In genomic region chr14:47987392-47988075, GRCm38 (mm10) we compare ENCODE assay signal across 13 mouse cellular contexts.
A peak's percentile ranks its signal among the peaks of the same experiment; 100 is the strongest.
DNase-seq lines count a peak whose midpoint lies in the region; ATAC-seq and TF ChIP-seq lines count a peak whose summit lies in the region.
"Had no signal": no experiment of that assay in that cellular context is flagged by ENCODE, and none has a peak within 500 bp of the region (broad histone marks: within the 10 kb centered on the region; RNA-seq: fewer than 3 reads in every experiment).

No protein-coding gene starts in this region.

- no peak overlapping the region for H3K9ac ChIP-seq in hindbrain, postnatal 0 days (replicated peaks; ENCODE audit: low read length)
- H3K9ac ChIP-seq in hindbrain, embryonic 14.5 days: no peak overlapping the region
- H3K9ac ChIP-seq: liver, embryonic 15.5 days had no signal

- no peak overlapping the region for H3K4me2 ChIP-seq in hindbrain, postnatal 0 days (ENCODE audit: low read depth, low read length)
- no peak overlapping the region for H3K4me2 ChIP-seq in hindbrain, embryonic 14.5 days (replicated peaks)
- H3K4me2 ChIP-seq: liver, embryonic 15.5 days had no signal

- DNase-seq in cerebellum, postnatal 10 days: peak; percentile 59 to 60
- no peak for DNase-seq in cerebellum, postnatal 36 days
- peak; percentile 59 for DNase-seq in hindbrain, postnatal 0 days (ENCODE audit: low spot score)
- no peak for DNase-seq in hindbrain, embryonic 14.5 days (ENCODE audit: low spot score)
- DNase-seq in 3134 (ENCODE audit: extremely low read depth, insufficient read length, low spot score): peak; percentile 37
- peak; percentile 46 for DNase-seq in forelimb bud, embryonic 11.5 days (ENCODE audit: low read depth, low spot score)
- no peak for DNase-seq in frontal cortex, postnatal 36 days (ENCODE audit: low spot score in 2 of 2)
- no peak for DNase-seq in left cerebral cortex, adult 8-10 months (ENCODE audit: low spot score in 2 of 2)
- DNase-seq: cerebellum, adult 9-11 months; retina, postnatal 1 day; thymus, postnatal 14 days had no signal

- H3K9me3 ChIP-seq in hindbrain, postnatal 0 days (ENCODE audit: low read length): no peaks in the 10 kb centered on the region
- no peaks in the 10 kb centered on the region for H3K9me3 ChIP-seq in hindbrain, embryonic 14.5 days (ENCODE audit: control insufficient read depth, low read length)
- H3K9me3 ChIP-seq: liver, embryonic 15.5 days had no signal

- H3K27ac ChIP-seq in hindbrain, postnatal 0 days: no peak overlapping the region
- no peak overlapping the region for H3K27ac ChIP-seq in hindbrain, embryonic 14.5 days
- H3K27ac ChIP-seq: liver, embryonic 15.5 days had no signal

- no peaks in the 10 kb centered on the region for H3K36me3 ChIP-seq in hindbrain, postnatal 0 days (ENCODE audit: insufficient read depth, low read length)
- no peaks in the 10 kb centered on the region for H3K36me3 ChIP-seq in hindbrain, embryonic 14.5 days (replicated peaks; ENCODE audit: control insufficient read depth, insufficient read depth)
- H3K36me3 ChIP-seq: liver, embryonic 15.5 days had no signal

- no peak overlapping the region for H3K4me3 ChIP-seq in hindbrain, postnatal 0 days (ENCODE audit: low read length)
- no peak overlapping the region for H3K4me3 ChIP-seq in hindbrain, embryonic 14.5 days (replicated peaks; ENCODE audit: low read length)
- H3K4me3 ChIP-seq: erythroblast, embryonic 14.5 days; liver, embryonic 15.5 days had no signal

- peaks cover 14% of the 10 kb centered on the region for H3K4me1 ChIP-seq in hindbrain, postnatal 0 days (ENCODE audit: insufficient read depth, low read length)
- H3K4me1 ChIP-seq in hindbrain, embryonic 14.5 days (replicated peaks; ENCODE audit: control insufficient read depth, insufficient read depth, low read length): peaks cover 16% of the 10 kb centered on the region; the same call in 1 of the 2 replicates
- H3K4me1 ChIP-seq: liver, embryonic 15.5 days had no signal

- peak; percentile 41 for TF ChIP-seq CTCF in hindbrain, postnatal 0 days (IDR thresholded peaks at IDR 0.05; ENCODE audit: low read depth)

- H3K27me3 ChIP-seq in hindbrain, postnatal 0 days (ENCODE audit: insufficient read depth, low read length): no peaks in the 10 kb centered on the region
- no peaks in the 10 kb centered on the region for H3K27me3 ChIP-seq in hindbrain, embryonic 14.5 days (ENCODE audit: control insufficient read depth, insufficient read depth, low read length)
- H3K27me3 ChIP-seq: liver, embryonic 15.5 days had no signal

- no peak for ATAC-seq in hindbrain, postnatal 0 days
- no peak for ATAC-seq in hindbrain, embryonic 14.5 days (ENCODE audit: low FRiP score)

- WGBS in hindbrain, postnatal 0 days: 44% methylated on average over 7 of the region's 7 CpGs
- 47% methylated on average over 7 of the region's 7 CpGs for WGBS in hindbrain, embryonic 14.5 days

Comparison
In these comparisons a context has a peak if more than half of its experiments do, and no peak if none do; other contexts are left out.
1. DNase-seq: peak in cerebellum, postnatal 10 days (2 of 2), hindbrain, postnatal 0 days (single experiment), 3134 (single experiment) and forelimb bud, embryonic 11.5 days (single experiment); none in cerebellum, postnatal 36 days (0 of 2), hindbrain, embryonic 14.5 days (single experiment), frontal cortex, postnatal 36 days (0 of 2) and left cerebral cortex, adult 8-10 months (0 of 2).